Mouse (Mus musculus) liver, embryonic 13.5 days (tissue): Measurements from ENCODE around the gene Dmac2. TPM values are rescaled to one million over a fixed set of nuclear protein-coding genes. Genes with fewer than 3 reads are reported as not detected.

Source experiments
- polyA plus RNA-seq: library from polyadenylated mRNA; unstranded; fragments of >200 nt; fragmentation: Nextera tagmentation; extraction: Ambion mirVana; gene quantifications from 2 replicates; pipeline ENCODE4 v1.2.1, GENCODE M21; 2015

The Dmac2 gene
- polyA plus RNA-seq, 1 experiment from 2014 or later = 10.4 TPM

Other genes starting within 250 kb of the Dmac2 start
- gene Cnfn, start 249.7 kb upstream of the Dmac2 start, polyA plus RNA-seq = 0.15 TPM in 1 of 2 replicates, not detected in the other
- gene Lipe, start 220.7 kb upstream of the Dmac2 start, polyA plus RNA-seq = 2.4 and 2.7 TPM in 2 replicates
- gene Cxcl17, start 206.5 kb upstream of the Dmac2 start, polyA plus RNA-seq = not detected in 2 replicates
- 1.7 and 2.5 TPM in 2 replicates for gene Ceacam1, start 141.8 kb upstream of the Dmac2 start, polyA plus RNA-seq
- gene Ceacam2, start 79.6 kb upstream of the Dmac2 start, polyA plus RNA-seq = 0.03 TPM in 1 of 2 replicates, not detected in the other
- gene Erich4, start 3.5 kb upstream of the Dmac2 start, polyA plus RNA-seq = 0.32 TPM in 2 replicates
- gene B3gnt8, start 7.2 kb downstream of the Dmac2 start, polyA plus RNA-seq = 2.1 and 2.2 TPM in 2 replicates
- gene Bckdha, start 39.6 kb downstream of the Dmac2 start, polyA plus RNA-seq = 20.0 and 21.6 TPM in 2 replicates
- gene Exosc5, start 39.8 kb downstream of the Dmac2 start, polyA plus RNA-seq = 62.3 and 68.8 TPM in 2 replicates
- 1.0 and 1.1 TPM in 2 replicates for gene Tmem91, start 55.8 kb downstream of the Dmac2 start, polyA plus RNA-seq
- 21.8 and 25.1 TPM in 2 replicates for gene B9d2, start 61.4 kb downstream of the Dmac2 start, polyA plus RNA-seq
- 6.1 and 6.9 TPM in 2 replicates for gene Tgfb1, start 67.6 kb downstream of the Dmac2 start, polyA plus RNA-seq
- gene Ccdc97, start 99.7 kb downstream of the Dmac2 start, polyA plus RNA-seq = 8.8 and 10.7 TPM in 2 replicates
- gene Hnrnpul1, start 135.3 kb downstream of the Dmac2 start, polyA plus RNA-seq = 31.4 and 36.3 TPM in 2 replicates
- gene Axl, start 169.3 kb downstream of the Dmac2 start, polyA plus RNA-seq = 13.3 and 14.5 TPM in 2 replicates
- gene Cyp2s1, start 197.5 kb downstream of the Dmac2 start, polyA plus RNA-seq = 0.34 and 0.38 TPM in 2 replicates